Mouse (Mus musculus) layer of hippocampus, postnatal 36 days (tissue): ENCODE measurements around the gene Slc5a3. TPM values are rescaled to one million over a fixed set of nuclear protein-coding genes. Genes with fewer than 3 reads are reported as not detected.
"Not testable (repeated sequence)": the region's sequence is repeated elsewhere in the genome, so short reads cannot be mapped to it uniquely, and the experiment has no call there.

ENCODE experiments used
- DNase-seq, 2 experiments: peaks; one replicate each; pipeline ENCODE4 v3.0.0; 2022
- total RNA-seq, 2 experiments: library from RNA; stranded (reverse); gene quantifications; 2 replicates each; pipeline ENCODE4 v1.2.3; 2021

Gene Slc5a3
- total RNA-seq, 2 experiments from 2014 or later, result 38.5 to 40.9 TPM

DNA sequence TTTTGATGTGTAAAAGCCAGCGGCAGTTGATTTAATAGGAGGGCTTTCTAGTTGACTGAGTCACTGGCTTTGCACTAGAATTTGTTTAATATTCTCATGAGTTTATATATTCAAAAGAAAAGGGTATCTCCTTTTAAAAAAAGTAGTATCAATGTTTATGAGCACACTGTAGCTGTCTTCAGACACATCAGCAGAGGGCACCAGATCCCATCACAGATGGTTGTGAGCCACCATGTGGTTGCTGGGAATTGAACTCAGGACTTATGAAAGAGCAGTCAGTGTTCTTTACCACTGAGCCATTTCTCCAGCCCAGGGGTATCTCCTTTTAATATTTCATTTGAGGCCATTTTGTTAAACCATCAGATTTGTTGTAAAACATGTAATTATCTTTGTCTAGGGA lies 4.7 kb downstream of the Slc5a3 start:
- no peak for DNase-seq

DNA sequence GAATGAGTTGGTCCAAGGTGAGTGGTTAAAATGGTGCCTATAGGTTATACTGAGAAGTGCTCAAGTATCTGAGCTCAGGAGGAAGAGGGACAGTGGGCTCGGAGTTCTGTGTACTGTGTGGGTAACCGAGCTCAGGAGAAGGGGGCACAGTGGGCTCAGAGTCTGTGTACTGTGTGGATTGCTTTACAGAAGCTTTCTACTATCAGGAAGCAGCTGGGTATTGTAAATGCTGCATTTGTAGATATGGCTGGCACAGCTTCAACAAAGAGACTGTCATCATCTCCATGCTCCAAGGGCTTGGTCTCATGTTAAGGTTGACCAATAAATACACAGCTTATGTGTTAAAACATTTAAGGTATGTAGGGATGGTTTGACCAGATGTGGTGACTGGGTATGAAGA lies 6.7 kb downstream of the Slc5a3 start:
- no peak for DNase-seq

DNA sequence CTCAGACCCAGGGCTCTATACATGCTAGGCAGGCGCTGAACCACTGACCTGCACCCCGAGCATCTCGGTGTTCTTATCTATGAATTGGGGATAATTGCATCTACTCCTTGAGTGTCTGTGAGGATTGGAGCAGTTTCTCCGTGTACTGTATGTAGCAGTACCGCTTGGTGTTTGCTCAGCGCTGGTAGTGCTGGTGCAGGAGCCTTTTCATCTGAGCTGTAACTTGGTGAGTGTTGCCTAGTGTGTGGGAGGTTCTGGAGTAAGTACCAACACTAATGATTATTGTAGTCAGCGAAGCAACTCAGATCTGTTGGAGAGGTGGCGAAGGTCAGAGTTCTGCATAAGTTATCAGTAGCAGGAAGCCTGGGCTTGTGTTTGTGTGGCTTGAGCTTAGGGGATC lies 12.2 kb downstream of the Slc5a3 start:
- no peak for DNase-seq

DNA sequence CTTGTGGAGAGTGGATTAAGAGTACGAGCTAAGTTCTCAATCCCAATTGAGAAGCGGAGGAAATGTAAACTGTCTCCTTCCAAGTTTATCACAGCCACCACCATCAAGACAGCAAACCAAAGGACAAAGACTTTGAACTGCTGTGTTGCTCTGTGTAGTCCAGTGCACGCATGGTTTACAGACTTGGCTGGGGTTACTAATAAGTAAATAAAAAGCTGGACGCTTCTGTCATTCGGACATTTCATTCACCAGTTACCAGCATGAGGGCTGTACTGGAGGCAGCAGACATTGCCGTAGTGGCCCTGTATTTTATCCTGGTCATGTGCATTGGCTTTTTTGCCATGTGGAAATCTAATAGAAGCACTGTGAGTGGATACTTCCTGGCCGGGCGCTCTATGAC lies 18.7 kb downstream of the Slc5a3 start:
- no peak for DNase-seq

DNA sequence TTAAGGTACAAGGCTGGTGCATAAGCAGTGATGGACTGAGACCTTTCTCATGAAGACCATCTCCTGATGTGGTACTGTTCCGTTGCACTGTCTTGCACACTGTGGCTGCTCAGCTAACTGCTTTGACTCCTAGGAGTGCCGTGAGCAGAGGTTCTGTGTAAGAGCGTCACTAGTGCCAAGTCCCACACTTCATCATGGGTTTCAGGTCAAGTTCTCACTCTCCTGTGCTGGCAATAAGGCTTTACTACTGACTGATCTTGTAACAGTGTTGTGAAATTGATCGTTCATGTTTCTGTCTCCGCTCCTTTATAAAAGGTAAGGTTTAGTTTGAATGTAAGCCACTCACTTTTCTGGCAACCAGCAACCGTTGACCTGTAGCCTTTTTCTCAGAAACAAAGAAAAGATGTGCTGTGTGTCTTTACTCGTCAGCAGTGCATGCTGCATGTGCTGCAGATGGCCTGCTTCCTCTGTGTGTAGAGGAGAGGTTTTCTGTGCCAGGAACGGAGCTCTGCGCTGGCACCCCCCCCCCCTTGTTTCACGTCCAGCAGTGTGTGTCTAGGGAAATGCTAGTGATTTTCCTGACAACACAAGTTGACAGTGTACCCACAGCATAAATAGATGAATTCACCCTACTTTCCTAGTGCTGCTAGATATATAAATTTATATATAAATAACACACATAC lies 25.8 kb downstream of the Slc5a3 start:
- DNase-seq, result no peak

DNA sequence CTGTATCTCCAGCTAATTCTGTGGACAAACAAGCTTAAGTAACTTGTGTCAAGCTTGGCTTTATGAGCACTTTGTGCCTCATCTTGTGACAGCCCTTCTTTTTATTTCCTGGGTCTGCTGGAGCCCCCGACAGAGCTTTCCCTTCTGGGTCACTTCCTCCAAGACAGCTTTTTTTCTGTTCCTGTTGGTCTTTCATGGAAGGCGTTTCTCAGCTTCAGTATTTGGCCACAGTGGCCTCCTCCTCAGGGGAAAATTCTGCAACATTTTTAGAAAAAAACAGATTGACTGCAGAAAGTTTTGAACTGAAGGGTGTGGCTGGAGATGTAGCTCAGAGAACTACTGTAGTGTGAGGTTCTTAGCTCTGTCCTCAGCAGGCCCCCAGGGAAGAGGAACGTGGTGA lies 31.1 kb downstream of the Slc5a3 start:
- no peak for DNase-seq

DNA sequence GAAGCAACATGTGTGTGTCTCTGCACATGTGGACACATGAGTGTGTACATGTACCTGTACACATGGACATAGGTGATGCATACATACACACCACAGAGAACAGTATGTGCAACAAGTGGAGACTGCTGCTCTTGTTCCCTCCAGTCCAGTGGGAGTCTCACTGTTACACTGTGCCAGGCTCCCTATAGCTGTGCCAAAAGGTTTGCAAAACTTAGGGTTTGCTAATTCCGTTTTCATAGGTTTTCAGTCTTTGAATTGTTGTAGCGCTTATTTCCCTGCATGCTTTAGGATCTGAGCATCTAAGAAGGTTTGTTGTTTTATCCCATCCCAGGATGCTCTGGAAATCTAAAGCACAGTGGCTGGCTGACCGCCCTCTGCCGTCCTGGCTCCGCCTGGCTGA lies 33.8 kb downstream of the Slc5a3 start:
- DNase-seq, result no peak

DNA sequence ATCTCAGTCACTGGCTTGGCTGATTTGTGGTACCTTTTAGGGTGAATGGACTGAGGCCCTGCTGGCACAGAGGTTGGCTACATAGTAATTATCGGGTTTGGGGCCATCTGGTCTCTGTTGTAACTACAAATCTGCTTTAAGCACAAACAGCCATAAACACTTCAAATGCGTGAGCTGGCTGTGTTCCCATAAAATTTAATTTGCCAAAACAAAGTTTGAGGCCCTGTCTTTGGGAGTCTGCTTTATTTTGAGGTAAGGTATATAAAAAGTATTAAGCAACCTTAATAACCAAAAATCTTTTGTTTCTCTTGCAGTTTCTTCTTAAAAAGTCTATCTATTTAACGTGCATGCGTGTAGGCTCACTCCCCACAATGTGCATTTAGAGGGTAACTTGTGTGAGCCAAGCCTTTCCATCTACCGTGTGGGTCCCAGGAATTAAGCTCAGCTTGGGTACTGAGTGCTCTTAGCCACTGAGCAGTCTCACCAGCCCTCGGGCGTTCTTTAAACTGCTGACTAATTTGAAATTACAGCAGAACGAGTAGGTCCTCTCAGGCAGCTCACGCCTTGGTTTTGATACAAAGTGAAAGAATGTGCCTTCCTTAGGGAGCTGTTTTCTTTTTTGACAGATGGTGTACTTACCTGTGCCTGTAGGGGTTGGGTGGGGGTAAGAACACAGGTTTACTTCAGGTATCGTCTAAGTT lies 40.4 kb downstream of the Slc5a3 start:
- DNase-seq, result no peak

DNA sequence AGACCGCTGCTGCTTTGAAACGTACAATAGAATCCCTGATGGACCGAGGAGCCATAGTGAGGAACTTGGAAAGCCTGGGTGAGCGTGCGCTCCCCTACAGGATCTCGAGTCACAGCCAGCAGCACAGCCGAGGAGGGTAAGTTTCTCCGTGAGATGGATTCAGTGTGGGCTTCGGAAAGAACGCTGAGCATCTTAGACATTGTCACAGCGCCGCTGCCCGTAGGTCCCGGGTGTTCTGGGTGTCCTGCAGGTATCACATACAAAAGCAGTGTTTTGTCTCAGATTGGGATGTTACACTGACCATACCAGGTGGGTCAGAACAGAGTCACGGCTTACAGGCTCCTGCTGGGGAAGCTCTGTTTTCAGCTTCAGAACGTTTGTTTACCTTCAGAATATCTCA lies 41.5 kb downstream of the Slc5a3 start:
- DNase-seq, result no peak

DNA sequence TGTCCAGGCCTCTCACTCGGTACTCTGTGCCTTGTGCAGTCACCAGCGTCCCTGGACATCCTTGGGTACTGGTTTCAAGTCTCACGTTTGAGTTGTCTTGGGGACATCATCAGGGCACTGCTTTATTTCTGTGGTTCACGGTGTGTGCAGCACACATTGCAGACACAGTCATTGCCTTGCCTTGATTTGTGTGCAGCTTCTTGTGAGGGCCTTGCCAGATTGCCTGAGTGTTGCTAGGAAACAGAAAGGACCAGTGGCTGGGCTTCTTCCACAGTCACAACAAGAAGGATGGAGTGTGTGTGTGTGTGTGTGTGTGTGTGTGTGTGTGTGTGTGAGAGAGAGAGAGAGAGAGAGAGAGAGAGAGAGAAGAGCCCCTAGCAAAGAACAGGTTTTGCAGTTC lies 42.0 kb downstream of the Slc5a3 start:
- no peak for DNase-seq

DNA sequence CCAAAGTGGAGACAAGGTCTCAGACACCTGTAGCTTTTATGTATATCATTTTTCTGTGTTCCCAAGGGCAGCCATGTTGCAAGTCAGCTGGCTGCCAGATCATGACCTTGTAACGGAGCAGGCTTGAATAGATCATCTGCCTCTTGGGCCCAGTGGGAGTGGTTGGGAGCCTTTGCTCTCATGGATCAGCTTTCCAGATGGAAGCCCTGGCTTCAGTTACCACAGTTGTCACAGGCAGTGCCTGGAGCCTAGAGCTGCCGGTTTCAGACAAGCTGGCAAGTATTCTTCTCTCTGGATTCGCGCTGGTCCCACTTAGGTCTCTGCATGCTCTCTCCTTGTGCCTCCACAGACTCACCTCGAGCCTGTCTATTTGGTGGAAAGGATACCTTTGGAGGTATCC lies 44.0 kb downstream of the Slc5a3 start:
- no peak for DNase-seq

DNA sequence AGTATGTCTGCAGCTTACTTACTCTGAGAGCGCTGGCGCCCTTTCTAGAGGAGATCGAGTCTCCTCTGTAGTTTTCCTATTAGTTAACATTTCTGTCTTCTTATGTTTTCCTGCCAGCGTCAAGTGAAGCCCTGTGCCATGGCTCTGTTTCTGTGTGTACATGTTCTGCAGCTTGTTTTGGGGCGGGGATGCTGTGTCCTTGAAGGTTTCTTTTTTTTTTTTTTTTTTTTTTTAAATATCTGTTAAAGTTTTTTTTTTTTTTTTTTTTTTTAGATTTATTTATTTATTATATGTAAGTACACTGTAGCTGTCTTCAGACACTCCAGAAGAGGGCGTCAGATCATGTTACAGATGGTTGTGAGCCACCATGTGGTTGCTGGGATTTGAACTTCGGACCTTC lies 44.8 kb downstream of the Slc5a3 start:
- not testable (repeated sequence) for DNase-seq

DNA sequence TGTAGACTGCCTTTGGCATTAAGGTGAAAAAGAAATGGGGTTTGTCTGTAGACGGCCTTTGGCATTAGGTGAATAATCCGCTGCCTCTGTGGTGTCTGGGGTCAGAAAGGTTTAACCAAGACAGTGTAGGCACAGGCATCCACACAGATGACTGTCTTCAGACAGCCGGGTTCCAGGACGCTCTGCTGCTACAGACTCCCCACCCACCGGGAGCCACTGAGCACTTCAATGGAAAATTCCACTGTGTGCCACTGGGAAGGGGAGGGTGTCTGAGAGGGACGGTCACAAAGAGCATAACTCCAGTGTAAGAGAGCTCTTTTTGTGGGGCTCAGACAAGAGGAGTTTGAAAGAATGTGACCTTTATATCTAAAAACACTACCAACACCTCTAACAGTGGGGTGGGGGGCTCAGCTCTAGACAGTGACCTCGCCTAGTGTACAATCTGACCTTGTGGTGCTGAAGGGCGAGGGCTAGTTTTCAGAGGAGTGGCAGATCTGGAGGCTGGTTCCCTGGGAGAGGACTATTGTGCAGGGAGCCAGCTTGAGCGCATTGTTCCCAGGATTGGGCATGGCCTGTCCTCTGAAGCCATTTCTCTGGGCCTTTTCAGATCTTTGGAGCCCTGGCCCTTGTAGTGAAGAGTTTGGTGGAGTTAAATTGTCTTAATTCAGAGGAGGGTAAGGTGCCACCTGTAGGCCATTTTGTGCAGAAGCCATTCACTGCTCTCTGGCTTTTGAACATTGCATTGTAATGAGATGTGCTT lies 45.6 kb downstream of the Slc5a3 start:
- no peak for DNase-seq

DNA sequence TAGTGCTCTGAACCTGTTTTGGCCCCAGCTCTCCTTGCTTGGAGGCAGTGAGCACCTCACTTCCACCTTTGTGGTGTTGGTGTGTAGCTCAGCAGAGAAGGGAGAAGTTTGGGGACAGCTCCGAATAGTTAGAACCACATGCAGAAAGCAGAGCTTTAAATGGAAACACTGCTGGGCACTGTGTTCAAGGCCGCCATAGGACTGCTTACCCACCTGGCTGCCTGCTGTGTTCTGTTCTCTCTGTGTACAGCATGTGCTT lies 46.1 kb downstream of the Slc5a3 start:
- no peak for DNase-seq

DNA sequence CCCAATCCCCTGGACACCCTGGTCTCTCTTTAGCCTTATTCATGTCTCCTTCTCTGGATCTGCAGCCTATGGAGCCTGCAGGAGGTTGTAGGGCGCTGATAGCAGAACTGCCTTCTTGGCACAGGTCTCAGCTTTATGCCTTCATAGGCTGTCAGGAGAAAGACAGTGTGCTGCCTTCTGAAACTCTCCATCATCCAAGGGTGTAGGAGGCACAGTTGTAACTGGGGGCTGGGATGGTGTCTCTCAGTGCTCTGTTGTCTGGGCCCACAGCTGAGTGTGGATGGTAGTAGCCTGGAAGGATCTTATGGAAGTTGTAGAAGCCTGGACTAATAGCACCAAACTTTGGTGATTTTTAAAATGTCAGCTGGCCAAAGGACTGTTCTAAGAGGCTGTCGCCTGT lies 46.8 kb downstream of the Slc5a3 start:
- DNase-seq, result no peak

DNA sequence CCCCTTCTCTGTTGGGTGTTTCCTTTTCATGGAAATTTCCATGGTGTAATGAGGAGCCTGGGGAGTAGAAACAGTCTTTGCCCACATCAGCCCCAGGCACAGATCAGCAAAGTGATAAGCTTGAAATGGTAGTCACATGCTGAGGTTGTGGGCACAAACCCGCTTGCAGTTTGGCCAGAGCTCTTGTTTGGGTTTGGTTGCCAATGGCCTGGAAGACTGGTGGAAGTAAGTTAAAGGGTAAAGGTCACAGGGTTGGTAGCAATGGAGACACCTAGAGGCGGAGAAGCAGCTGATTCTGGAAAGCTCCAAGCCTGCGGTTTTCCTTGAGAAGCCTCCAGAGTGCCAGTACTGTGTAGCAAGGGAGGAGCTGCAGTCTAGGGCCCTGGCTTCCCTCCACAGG lies 47.5 kb downstream of the Slc5a3 start:
- no peak for DNase-seq

DNA sequence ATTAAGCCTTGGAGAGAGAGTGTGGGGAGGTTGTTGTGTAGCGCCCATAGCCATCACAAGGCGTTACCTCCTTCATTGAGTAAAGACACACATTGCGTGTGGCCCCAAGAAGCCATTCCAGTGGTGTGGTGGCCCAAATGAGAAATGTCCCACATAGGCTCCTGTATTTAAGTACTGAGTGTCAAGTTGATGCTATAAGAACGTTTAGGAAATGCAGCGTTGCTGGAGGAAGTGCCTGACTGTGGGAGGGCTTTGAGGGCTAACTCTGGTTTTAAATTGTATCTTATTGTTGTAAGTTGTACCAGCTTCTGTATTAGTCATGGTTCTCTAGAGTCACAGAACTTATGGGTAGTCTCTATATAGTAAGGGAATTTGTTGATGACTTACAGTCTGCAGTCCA lies 49.2 kb downstream of the Slc5a3 start:
- no peak for DNase-seq

DNA sequence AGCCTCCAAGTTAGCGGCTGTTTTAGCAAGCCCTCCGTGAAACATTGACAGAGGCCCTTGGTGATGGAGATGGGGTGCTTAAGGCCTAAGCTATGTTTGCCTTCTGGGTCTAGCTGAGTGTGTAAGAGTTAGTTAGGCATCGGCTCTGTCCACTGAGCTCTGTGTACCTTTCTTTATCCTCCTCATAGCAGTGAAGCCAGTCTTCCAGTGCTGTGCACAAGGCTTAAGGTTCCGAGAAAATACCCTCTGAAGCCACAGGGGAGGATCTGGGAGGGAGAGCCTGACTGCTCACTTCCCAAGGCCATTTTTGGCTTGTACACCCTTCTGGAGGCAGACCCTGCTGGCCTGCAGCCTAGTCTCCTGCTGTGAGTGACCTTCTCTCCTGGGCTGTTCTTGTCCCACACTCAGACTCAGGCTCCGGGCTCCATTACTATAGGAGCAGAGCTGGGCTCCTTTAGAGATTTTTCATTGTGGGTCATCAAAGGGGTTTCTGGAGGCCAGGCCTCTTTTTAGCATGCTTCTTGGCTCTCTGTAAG lies 56.7 kb downstream of the Slc5a3 start:
- DNase-seq, result no peak

DNA sequence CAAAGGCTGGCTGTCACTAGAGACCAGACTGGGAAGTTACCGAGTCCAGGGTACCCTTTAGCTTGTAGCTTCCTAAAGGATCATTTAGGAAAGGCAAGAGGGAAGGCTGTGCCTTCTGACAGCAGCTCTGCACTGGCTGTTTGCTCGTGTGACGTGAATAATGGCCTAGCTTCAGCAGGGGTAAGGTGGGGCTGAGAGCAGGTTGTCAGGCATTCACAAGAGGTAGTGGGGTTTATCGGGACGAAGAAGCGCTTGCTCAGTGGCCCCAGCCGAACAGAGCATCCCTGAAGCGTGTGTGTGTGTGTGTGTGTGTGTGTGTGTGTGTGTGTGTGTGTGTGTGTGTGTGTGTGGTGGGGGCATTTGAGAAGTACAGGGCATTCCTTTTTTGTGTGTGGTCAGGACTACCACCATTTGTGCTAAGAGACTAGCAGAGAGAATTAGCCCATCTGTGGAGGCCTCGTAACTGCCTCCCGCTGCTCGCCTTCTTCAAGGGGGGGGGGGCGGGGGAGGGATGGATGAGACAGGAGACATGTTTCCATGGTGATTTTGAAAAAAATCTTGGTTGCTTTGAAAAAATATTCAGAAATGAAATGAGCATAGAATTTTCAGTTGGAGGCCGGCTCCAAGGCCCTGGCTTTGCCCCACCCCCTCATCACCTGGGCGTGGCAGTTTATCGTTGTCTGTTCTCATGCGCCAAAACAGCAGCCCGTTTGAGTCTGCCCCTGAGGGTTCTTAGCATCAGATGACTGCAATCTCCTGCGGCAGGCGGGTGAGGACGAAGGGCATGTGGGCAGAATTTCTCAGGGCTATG lies 57.7 kb downstream of the Slc5a3 start:
- no peak for DNase-seq

DNA sequence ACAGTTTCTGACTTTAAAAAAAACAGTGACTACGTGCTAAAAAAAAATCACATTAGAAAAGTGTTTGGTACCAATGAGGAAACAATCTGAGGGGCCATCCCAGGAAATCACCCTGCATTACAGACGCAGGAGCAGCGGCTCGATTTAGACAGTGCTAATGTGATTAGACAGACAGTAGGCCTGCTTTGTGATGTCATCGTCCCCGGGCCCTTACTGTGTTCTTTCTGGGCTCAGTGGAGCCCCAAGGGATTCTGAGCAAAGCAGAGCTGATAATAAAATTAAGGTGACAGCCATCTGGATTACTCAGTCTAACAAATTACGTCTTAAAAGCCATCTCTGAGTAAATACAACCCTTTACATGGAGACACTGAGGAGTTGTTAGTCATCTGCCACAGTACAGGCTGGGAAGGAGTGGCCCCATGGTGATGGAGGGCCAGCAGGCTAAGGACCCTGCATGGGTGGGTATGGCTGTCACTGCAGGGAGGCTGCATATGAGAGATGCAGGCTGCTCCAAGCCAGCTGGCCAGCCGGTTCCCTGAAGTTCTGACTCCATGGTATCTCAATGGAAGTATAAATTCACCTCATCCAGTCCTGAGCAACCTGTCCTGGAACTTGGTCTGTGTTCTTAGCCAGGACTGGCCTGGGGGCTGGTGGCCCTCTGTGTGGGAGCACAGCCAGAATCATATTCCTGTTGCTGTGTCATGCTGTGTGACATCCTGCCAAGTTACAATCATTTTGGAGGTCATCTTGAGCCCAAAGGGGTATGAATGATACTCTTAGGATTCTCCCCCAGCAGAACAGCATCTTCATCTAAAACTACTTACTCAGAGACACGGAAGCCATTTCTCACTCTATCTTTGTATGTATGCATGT lies 59.5 kb downstream of the Slc5a3 start:
- DNase-seq, result no peak

DNA sequence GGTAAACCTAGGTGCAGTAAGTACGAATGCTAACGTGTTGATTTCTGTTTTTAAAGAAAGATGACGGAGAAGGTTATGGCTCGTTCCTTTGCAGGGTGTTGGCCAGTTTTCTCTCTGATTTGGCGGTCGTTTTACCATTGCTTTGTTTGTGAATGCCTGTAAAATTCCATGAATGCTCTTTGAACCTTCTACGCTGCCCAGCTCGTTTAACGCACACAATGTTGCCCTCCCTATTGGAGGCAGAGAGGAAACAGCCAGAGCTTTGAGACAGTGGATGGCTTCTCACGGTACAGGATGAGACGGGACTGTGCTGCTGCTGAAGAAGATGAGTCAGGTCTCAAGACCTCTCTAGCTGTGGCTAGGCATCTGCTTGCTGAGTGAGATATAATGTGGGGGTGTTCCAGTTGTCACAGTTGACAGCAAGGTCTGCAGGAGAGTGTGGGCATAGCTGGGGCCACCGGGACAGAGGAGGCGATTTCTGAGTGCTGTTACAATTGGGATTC lies 60.9 kb downstream of the Slc5a3 start:
- no peak for DNase-seq
